Mouse (Mus musculus): ENCODE results near the gene Herc3. TPM values are rescaled to one million over a fixed set of nuclear protein-coding genes. Genes with fewer than 3 reads are reported as not detected.

Herc3 gene
- polyA plus RNA-seq, 1 experiment from 2014 or later: 27.1 TPM

- DNase-seq (ENCODE audit: low read depth, low spot score) (no peak), ATAC-seq (no peak)
- POLR2A ChIA-PET: no interaction called here
- no peak for TF ChIP-seq CTCF (IDR thresholded peaks at IDR 0.05)
- no peaks in the 10 kb centered on the region for H3K27me3 ChIP-seq
- CTCF ChIA-PET: interaction anchor here (1.3 kb wide), 1 partner anchor 27 kb away, joined by 3 read pairs; no protein-coding TSS in a partner anchor
- in situ Hi-C loops (cut with MboI; ENCODE audit: low pct_unique_long_range_greater_than_20kb): no loop called here
Observed at GRCm38 (mm10) chr6:58894994-58895393, 63.7 kb downstream of the Herc3 start.

- DNase-seq (ENCODE audit: low read depth, low spot score): no peak
- ChIA-PET POLR2A (no interaction called here), CTCF (interaction anchor here (1.1 kb wide), 1 partner anchor 14 kb away, joined by 3 read pairs; no protein-coding TSS in a partner anchor)
- no peak for ATAC-seq
- H3K27me3 ChIP-seq: no peaks in the 10 kb centered on the region
- in situ Hi-C loops (cut with MboI; ENCODE audit: low pct_unique_long_range_greater_than_20kb): no loop called here
- TF ChIP-seq CTCF (IDR thresholded peaks at IDR 0.05): no peak
Observed at GRCm38 (mm10) chr6:58896648-58897047, 65.4 kb downstream of the Herc3 start.

- TF ChIP-seq CTCF (IDR thresholded peaks at IDR 0.05): no peak
- in situ Hi-C loops (cut with MboI; ENCODE audit: low pct_unique_long_range_greater_than_20kb): no loop called here
- CTCF ChIA-PET: no interaction called here
- POLR2A ChIA-PET: no interaction called here
- ATAC-seq (no peak), DNase-seq (ENCODE audit: low read depth, low spot score) (no peak)
- no peaks in the 10 kb centered on the region for H3K27me3 ChIP-seq
Observed at GRCm38 (mm10) chr6:58899076-58899475, 67.8 kb downstream of the Herc3 start.

- H3K27me3 ChIP-seq: no peaks in the 10 kb centered on the region
- ATAC-seq: no peak
- in situ Hi-C loops (cut with MboI; ENCODE audit: low pct_unique_long_range_greater_than_20kb): no loop called here
- POLR2A ChIA-PET: no interaction called here
- CTCF ChIA-PET: no interaction called here
- no peak for TF ChIP-seq CTCF (IDR thresholded peaks at IDR 0.05)
- DNase-seq (ENCODE audit: low read depth, low spot score): no peak
Observed at GRCm38 (mm10) chr6:58900536-58900935, 69.3 kb downstream of the Herc3 start.

GRCm38 (mm10) chr6:58903171-58903570, 71.9 kb downstream of the Herc3 start:
- ChIA-PET POLR2A (no interaction called here), CTCF (interaction anchor here (0.6 kb wide), 1 partner anchor 155 kb away, joined by 3 read pairs; no protein-coding TSS in a partner anchor)
- ATAC-seq (no peak), DNase-seq (ENCODE audit: low read depth, low spot score) (no peak)
- in situ Hi-C loops (cut with MboI; ENCODE audit: low pct_unique_long_range_greater_than_20kb): no loop called here
- TF ChIP-seq CTCF (IDR thresholded peaks at IDR 0.05): no peak
- no peaks in the 10 kb centered on the region for H3K27me3 ChIP-seq

GRCm38 (mm10) chr6:58904551-58904950, 73.3 kb downstream of the Herc3 start:
- no peak for TF ChIP-seq CTCF (IDR thresholded peaks at IDR 0.05)
- CTCF ChIA-PET: no interaction called here
- POLR2A ChIA-PET: no interaction called here
- no peak for DNase-seq (ENCODE audit: low read depth, low spot score)
- H3K27me3 ChIP-seq: no peaks in the 10 kb centered on the region
- no peak for ATAC-seq
- in situ Hi-C loops (cut with MboI; ENCODE audit: low pct_unique_long_range_greater_than_20kb): no loop called here

- no peak for TF ChIP-seq CTCF (IDR thresholded peaks at IDR 0.05)
- no peak for DNase-seq (ENCODE audit: low read depth, low spot score)
- in situ Hi-C loops (cut with MboI; ENCODE audit: low pct_unique_long_range_greater_than_20kb): no loop called here
- no peaks in the 10 kb centered on the region for H3K27me3 ChIP-seq
- ChIA-PET POLR2A (no interaction called here), CTCF (no interaction called here)
- ATAC-seq: no peak
Observed at GRCm38 (mm10) chr6:58906852-58907261, 75.6 kb downstream of the Herc3 start, which contains the start of gene Nap1l5. Nap1l5 (minus strand) TSS chr6:58907076.

- CTCF ChIA-PET: no interaction called here
- no peak for ATAC-seq
- DNase-seq (ENCODE audit: low read depth, low spot score): no peak
- POLR2A ChIA-PET: no interaction called here
- in situ Hi-C loops (cut with MboI; ENCODE audit: low pct_unique_long_range_greater_than_20kb): no loop called here
- no peaks in the 10 kb centered on the region for H3K27me3 ChIP-seq
- TF ChIP-seq CTCF (IDR thresholded peaks at IDR 0.05): no peak
Observed at GRCm38 (mm10) chr6:58907336-58907735, 76.1 kb downstream of the Herc3 start.

GRCm38 (mm10) chr6:58907791-58908190, 76.5 kb downstream of the Herc3 start:
- CTCF ChIA-PET: no interaction called here
- DNase-seq (ENCODE audit: low read depth, low spot score) (no peak), ATAC-seq (no peak)
- TF ChIP-seq CTCF (IDR thresholded peaks at IDR 0.05): no peak
- H3K27me3 ChIP-seq: no peaks in the 10 kb centered on the region
- in situ Hi-C loops (cut with MboI; ENCODE audit: low pct_unique_long_range_greater_than_20kb): no loop called here
- POLR2A ChIA-PET: no interaction called here

- ATAC-seq (no peak), DNase-seq (ENCODE audit: low read depth, low spot score) (no peak)
- POLR2A ChIA-PET: no interaction called here
- in situ Hi-C loops (cut with MboI; ENCODE audit: low pct_unique_long_range_greater_than_20kb): no loop called here
- H3K27me3 ChIP-seq: no peaks in the 10 kb centered on the region
- CTCF ChIA-PET: interaction anchor here (1.2 kb wide), 1 partner anchor 128 kb away, joined by 3 read pairs; no protein-coding TSS in a partner anchor
- TF ChIP-seq CTCF (IDR thresholded peaks at IDR 0.05): no peak
Observed at GRCm38 (mm10) chr6:58912842-58913241, 81.6 kb downstream of the Herc3 start.

GRCm38 (mm10) chr6:58913551-58913950, 82.3 kb downstream of the Herc3 start:
- no peak for ATAC-seq
- no peak for TF ChIP-seq CTCF (IDR thresholded peaks at IDR 0.05)
- POLR2A ChIA-PET: no interaction called here
- no peak for DNase-seq (ENCODE audit: low read depth, low spot score)
- CTCF ChIA-PET: no interaction called here
- in situ Hi-C loops (cut with MboI; ENCODE audit: low pct_unique_long_range_greater_than_20kb): no loop called here
- no peaks in the 10 kb centered on the region for H3K27me3 ChIP-seq

GRCm38 (mm10) chr6:58913971-58914370, 82.7 kb downstream of the Herc3 start:
- no peak for ATAC-seq
- ChIA-PET POLR2A (interaction anchor here (0.6 kb wide), 1 partner anchor 1089 kb away, joined by 5 read pairs; no protein-coding TSS in a partner anchor), CTCF (no interaction called here)
- TF ChIP-seq CTCF (IDR thresholded peaks at IDR 0.05): no peak
- DNase-seq (ENCODE audit: low read depth, low spot score): no peak
- no peaks in the 10 kb centered on the region for H3K27me3 ChIP-seq
- in situ Hi-C loops (cut with MboI; ENCODE audit: low pct_unique_long_range_greater_than_20kb): no loop called here

Measured in Patski (cell line).